Mouse (Mus musculus) liver, embryonic 14.5 days (tissue): ENCODE results near the gene Nomo1. TPM values are rescaled to one million over a fixed set of nuclear protein-coding genes. Genes with fewer than 3 reads are reported as not detected.

ENCODE experiments used
- ATAC-seq: fragments of 200-750 bp; cut with Nextera tagmentation; 2 replicates; pipeline ENCODE4 v1.8.0; 2017; ENCODE audit warnings: moderate number of reproducible peaks, mild to moderate bottlenecking, moderate library complexity; ENCODE audit not compliant: insufficient read depth
- DNase-seq, 3 experiments: peaks; one replicate each; pipeline ENCODE4 v3.0.0-alpha.2; 2012 to 2013; ENCODE audit warnings: low read depth in 3 of 3, low spot score in 3 of 3
- H3K27ac ChIP-seq: fragments of 300-500 bp; sonication (generic); 2 replicates; pipeline ENCODE4 v1.5.1; 2014; ENCODE audit warnings: moderate library complexity, mild to moderate bottlenecking, control low read depth, inconsistent platforms
- H3K27me3 ChIP-seq: fragments of 300-500 bp; sonication (generic); 2 replicates; pipeline ENCODE4 v1.6.1; 2014; ENCODE audit warnings: mild to moderate bottlenecking, low read length, moderate library complexity; ENCODE audit not compliant: control insufficient read depth, insufficient read depth
- H3K36me3 ChIP-seq: fragments of 300-500 bp; sonication (generic); replicated peaks from 2 replicates; pipeline ENCODE4 v1.6.1; 2014; ENCODE audit warnings: low read depth; ENCODE audit not compliant: control insufficient read depth, insufficient read depth
- H3K4me1 ChIP-seq, 2 experiments: fragments of 200-500 bp in 1 of 2; fragments of 300-500 bp in 1 of 2; sonication (generic) in 1 of 2; replicated peaks; 2 replicates each; pipeline ENCODE4 v1.6.1; 2012 to 2014; ENCODE audit warnings: antibody characterized with exemption in 1 of 2, inconsistent platforms in 1 of 2, low read length in 1 of 2; ENCODE audit not compliant: control insufficient read depth in 2 of 2, insufficient read depth in 2 of 2
- H3K4me2 ChIP-seq: fragments of 300-500 bp; sonication (generic); 2 replicates; pipeline ENCODE4 v1.6.1; 2014; ENCODE audit warnings: low read depth, mild to moderate bottlenecking, control low read depth, moderate library complexity
- H3K4me3 ChIP-seq, 2 experiments: fragments of 200-500 bp in 1 of 2; fragments of 300-500 bp in 1 of 2; sonication (generic) in 1 of 2; 2 replicates each; pipeline ENCODE4 v1.5.1; 2012 to 2014; ENCODE audit warnings: low read depth in 2 of 2, low read length in 2 of 2, mild to moderate bottlenecking in 2 of 2, control low read depth in 1 of 2, inconsistent platforms in 1 of 2, moderate library complexity in 1 of 2; ENCODE audit not compliant: insufficient read depth in 1 of 2
- H3K9ac ChIP-seq: fragments of 300-500 bp; sonication (generic); replicated peaks from 2 replicates; pipeline ENCODE4 v1.6.1; 2014; ENCODE audit warnings: mild to moderate bottlenecking, control low read depth, moderate library complexity
- H3K9me3 ChIP-seq: fragments of 300-500 bp; sonication (generic); 2 replicates; pipeline ENCODE4 v1.6.1; 2016; ENCODE audit warnings: low read length, mixed read lengths; ENCODE audit not compliant: control insufficient read depth
- CTCF ChIP-seq: IDR thresholded peaks from 2 replicates; pipeline ENCODE4 v1.5.1; 2016; ENCODE audit warnings: antibody characterized with exemption, low read depth, control low read depth
- EP300 ChIP-seq: IDR thresholded peaks from 2 replicates; pipeline ENCODE4 v1.6.1; 2016; ENCODE audit warnings: antibody characterized with exemption, low read depth
- WGBS: fragments of 180-500 bp; shearing (Covaris S2); extraction: QIAGEN DNeasy Blood & Tissue Kit; methylation state at CpG from one replicate; pipeline ENCODE4 v1.1.7; 2014; ENCODE audit not compliant: insufficient replicate concordance; 5-methylcytosine and 5-hydroxymethylcytosine counted together
- polyA plus RNA-seq, 2 experiments: library from polyadenylated mRNA; depleted of rRNA in 1 of 2; stranded (reverse) in 1 of 2; unstranded in 1 of 2; fragments of >200 nt; fragmentation: Nextera tagmentation in 1 of 2; extraction: Ambion mirVana in 1 of 2; gene quantifications; 2 replicates each; pipeline versions ENCODE4 v1.2.1 to v1.2.3; 2012 to 2014

Nomo1 gene
- polyA plus RNA-seq, 2 experiments = 12.9 to 17.0 TPM

DNA sequence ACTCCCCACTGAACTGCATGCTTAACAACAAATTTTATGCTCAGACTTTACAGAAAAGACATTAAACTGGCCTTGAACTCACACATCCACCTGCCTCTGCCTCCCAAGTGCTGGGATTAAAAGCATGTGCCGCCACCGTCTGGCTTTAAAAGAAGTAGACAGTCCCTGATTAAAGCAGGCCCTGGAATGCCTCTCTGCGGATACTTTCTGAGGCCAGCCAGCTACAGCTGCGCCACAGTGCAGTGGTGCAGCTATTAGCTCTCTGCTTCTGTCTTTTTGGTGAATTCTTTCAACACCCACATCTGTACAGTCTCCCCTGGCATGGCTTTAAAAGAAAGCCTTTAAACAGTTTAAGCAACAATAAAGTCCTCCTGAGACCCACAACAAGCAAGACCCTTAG, 11.5 kb upstream of the Nomo1 start:
- no peaks in the 10 kb centered on the region for H3K36me3 ChIP-seq
- DNase-seq = no peak
- ATAC-seq = no peak
- no peak overlapping the region for H3K27ac ChIP-seq
- no peak overlapping the region for H3K4me2 ChIP-seq
- H3K4me1 ChIP-seq = no peaks in the 10 kb centered on the region
- no peaks in the 10 kb centered on the region for H3K9me3 ChIP-seq
- H3K27me3 ChIP-seq = no peaks in the 10 kb centered on the region; the same call in 1 of the 2 replicates
- no peak overlapping the region for H3K4me3 ChIP-seq
- WGBS = 60% methylated on average over 4 of the region's 4 CpGs
- H3K9ac ChIP-seq = no peak overlapping the region
- TF ChIP-seq EP300 (no peak), CTCF (no peak)

GRCm38 (mm10) chr7:46025436-46025835, 8.1 kb upstream of the Nomo1 start:
- H3K27ac ChIP-seq = no peak overlapping the region
- no peak for TF ChIP-seq EP300
- no peak for TF ChIP-seq CTCF
- no peak overlapping the region for H3K4me2 ChIP-seq
- H3K4me1 ChIP-seq = peaks cover 0 to 12% of the 10 kb centered on the region in 2 experiments; a peak in 1 of 4 replicates
- 66% methylated on average over 9 of the region's 9 CpGs for WGBS
- H3K9me3 ChIP-seq = no peaks in the 10 kb centered on the region
- no peak overlapping the region for H3K9ac ChIP-seq
- no peaks in the 10 kb centered on the region; the same call in 1 of the 2 replicates for H3K27me3 ChIP-seq
- DNase-seq (no peak), ATAC-seq (no peak)
- H3K4me3 ChIP-seq = no peak overlapping the region
- H3K36me3 ChIP-seq = no peaks in the 10 kb centered on the region

DNA sequence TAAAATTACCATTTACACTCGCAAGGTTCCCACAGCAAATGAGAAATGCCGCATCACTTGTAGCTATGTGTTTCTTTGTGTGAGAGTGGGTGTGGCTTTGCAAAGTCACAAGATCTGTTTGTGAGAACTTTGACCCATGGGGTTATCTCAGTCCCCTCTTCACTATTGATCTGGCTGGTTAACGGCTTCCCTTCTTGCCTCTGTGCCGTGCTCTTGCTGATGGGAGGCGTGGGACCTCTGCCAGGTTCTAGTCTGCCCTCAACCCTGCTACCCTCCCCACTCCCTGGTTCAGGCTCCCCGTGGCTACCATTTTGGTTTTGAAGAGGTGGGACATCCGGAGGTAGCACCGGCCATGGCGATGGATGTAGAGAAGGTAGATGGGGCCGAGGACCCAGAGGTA, 4.8 kb upstream of the Nomo1 start:
- H3K27me3 ChIP-seq = no peaks in the 10 kb centered on the region; the same call in 1 of the 2 replicates
- peaks cover 6 to 29% of the 10 kb centered on the region in 2 experiments; a peak in 3 of 4 replicates for H3K4me1 ChIP-seq
- DNase-seq (no peak), ATAC-seq (no peak)
- H3K4me2 ChIP-seq = peak overlapping the region; percentile 28
- no peaks in the 10 kb centered on the region for H3K9me3 ChIP-seq
- WGBS = 64% methylated on average over 10 of the region's 10 CpGs
- no peak overlapping the region for H3K27ac ChIP-seq
- no peak overlapping the region for H3K4me3 ChIP-seq
- no peak for TF ChIP-seq CTCF
- no peak for TF ChIP-seq EP300
- no peaks in the 10 kb centered on the region for H3K36me3 ChIP-seq
- no peak overlapping the region for H3K9ac ChIP-seq

DNA sequence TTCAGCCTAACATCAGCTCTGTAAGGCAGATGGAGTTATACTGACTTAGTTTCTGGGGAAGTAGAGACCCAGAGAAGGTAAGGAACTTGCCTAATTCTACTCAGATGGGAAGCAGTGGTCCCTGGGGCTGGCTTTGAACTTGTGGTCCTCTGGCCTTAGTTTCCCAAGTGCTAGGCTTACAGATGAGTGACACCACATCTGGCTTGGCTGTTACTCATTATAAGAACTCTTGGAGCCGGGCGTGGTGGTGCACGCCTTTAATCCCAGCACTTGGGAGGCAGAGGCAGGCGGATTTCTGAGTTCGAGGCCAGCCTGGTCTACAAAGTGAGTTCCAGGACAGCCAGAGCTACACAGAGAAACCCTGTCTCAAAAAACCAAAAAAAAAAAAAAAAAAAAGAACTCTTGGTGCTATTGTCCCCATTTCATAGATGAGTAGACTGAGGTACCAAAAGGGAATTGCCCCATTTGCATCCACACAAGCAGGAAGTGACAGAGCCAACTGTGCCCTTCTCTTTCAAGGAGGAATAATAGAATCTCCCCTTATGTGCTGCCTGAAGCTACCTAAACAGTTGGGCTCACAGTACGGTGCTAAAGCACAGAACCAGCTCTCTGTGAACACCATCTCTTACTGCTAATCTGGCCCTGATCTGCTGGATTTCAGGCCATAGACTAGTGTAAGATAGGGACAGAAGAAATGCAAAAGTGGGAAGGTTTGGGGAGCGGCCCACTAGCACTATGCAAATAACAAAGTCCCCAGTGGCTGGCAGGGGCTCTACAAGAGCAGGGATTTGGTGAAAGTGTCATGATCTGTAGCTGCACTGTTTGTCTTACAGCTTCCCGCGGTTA, 4.0 kb upstream of the Nomo1 start:
- H3K9me3 ChIP-seq = no peaks in the 10 kb centered on the region
- TF ChIP-seq EP300 (no peak), CTCF (no peak)
- DNase-seq = no peak
- no peaks in the 10 kb centered on the region for H3K27me3 ChIP-seq
- peak overlapping the region; percentile 37 for H3K4me2 ChIP-seq
- peaks cover 11 to 32% of the 10 kb centered on the region in 2 experiments for H3K4me1 ChIP-seq
- H3K9ac ChIP-seq = no peak overlapping the region
- H3K4me3 ChIP-seq = peak overlapping the region; percentile 11 to 25; a peak in 2 of 4 replicates
- no peak overlapping the region for H3K27ac ChIP-seq
- H3K36me3 ChIP-seq = no peaks in the 10 kb centered on the region
- 53% methylated on average over 8 of the region's 9 CpGs for WGBS
- ATAC-seq = peak; percentile 22; the same call in 1 of the 2 replicates

DNA sequence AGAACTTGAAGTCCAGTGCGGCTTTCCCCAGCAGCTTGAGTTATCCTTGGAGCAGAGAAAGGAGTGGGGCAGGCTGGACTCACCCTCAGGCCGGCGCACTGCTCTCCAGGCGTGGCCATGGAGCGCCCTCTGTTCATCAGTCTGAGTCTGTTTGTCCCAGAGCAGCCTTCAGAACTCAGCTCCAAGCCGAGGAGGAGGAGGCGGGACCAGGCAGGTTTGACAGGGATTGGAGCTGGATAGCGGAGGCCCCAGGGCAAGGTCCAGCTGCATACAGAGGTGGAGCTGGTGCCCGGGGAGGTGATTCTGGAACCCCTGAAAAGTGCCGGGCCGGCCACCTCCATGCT, 3.4 kb upstream of the Nomo1 start, which contains the start of gene Abcc6:
Gene Abcc6, minus strand, starts transcription at position 158 of the 344 bp plus-strand sequence.
- peak; percentile 45 for ATAC-seq
- peak within 1 kb of the TSS; percentile 37 for H3K4me2 ChIP-seq
- no peak for DNase-seq
- peaks cover 15 to 38% of the 10 kb centered on the region in 2 experiments for H3K4me1 ChIP-seq
- no peaks in the 10 kb centered on the region for H3K36me3 ChIP-seq
- no peak for TF ChIP-seq EP300
- TF ChIP-seq CTCF = no peak
- no peak within 1 kb of the TSS for H3K9ac ChIP-seq
- H3K27ac ChIP-seq = no peak within 1 kb of the TSS
- peak within 1 kb of the TSS; percentile 11 to 25; a peak in 2 of 4 replicates for H3K4me3 ChIP-seq
- no peaks in the 10 kb centered on the region for H3K9me3 ChIP-seq
- H3K27me3 ChIP-seq = no peaks in the 10 kb centered on the region
- WGBS = 39% methylated on average over 11 of the region's 11 CpGs
